8 mouse cellular contexts compared by ENCODE assay signal in the genomic region with DNA sequence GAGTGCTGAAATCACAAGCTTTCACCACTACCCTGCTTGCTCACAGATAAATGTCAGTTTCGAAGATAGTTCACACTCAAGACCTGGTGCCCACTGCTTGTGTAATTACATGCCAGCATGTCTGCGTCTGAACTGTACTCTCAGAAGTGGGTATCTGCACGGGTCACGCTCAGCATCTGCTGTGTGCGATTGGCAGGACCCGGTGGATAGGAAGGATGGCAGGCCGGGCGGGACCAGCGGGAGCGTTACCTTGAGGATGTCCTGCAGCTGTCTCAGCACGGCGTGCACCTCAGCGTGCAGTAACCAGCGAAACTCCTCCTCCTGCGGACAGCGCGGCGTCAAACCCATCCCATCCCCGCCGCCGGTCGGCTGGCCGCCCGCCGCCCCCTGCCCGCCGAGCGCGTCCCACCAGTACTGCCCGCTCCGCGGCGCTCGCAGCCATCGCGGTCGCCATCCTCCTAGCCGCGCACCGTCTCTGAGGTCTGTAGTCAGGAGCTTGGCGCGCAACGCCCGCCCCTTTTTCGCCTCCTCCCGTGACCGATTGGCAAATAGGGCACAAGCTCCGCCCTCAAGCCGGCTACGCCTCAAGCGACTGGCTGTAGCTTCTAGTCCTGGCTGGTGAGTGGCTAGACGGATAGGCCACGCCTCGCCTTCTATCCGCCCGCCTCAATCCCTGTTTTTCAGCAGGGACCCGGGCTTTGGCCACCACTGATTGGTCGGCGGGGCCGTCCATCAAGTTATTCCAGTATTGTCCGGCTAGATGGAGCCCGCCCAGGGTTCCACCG. TPM values are rescaled to one million over a fixed set of nuclear protein-coding genes. Genes with fewer than 3 reads are reported as not detected.
DNase-seq lines count a peak whose midpoint lies in the region; ATAC-seq and TF ChIP-seq lines count a peak whose summit lies in the region.

A gene (minus strand): TSS at position 500 of the 785 bp plus-strand sequence.

- H3K27ac ChIP-seq in bone marrow, adult 2 months (ENCODE audit: control insufficient read depth, insufficient read depth, low read depth, low read length, poor library complexity) = peak within 1 kb of the TSS; percentile 73
- peak within 1 kb of the TSS; percentile 59; the same call in 1 of the 2 replicates for H3K27ac ChIP-seq in embryonic facial prominence, embryonic 15.5 days (replicated peaks)
- H3K27ac ChIP-seq in limb, embryonic 14.5 days (replicated peaks; ENCODE audit: low read depth, low read length) = 0 out of 2 replicates have a peak within 1 kb of the TSS, but pooled peaks have one; percentile 38
- H3K27ac ChIP-seq in midbrain, postnatal 0 days (ENCODE audit: low read depth, low read length) = peak within 1 kb of the TSS; percentile 76

- ATAC-seq in embryonic facial prominence, embryonic 15.5 days (ENCODE audit: insufficient number of reproducible peaks, low FRiP score, low TSS enrichment, low read depth) = peak; percentile 97
- peak; percentile 99 for ATAC-seq in limb, embryonic 14.5 days (ENCODE audit: low FRiP score, low read depth)
- ATAC-seq in midbrain, postnatal 0 days (ENCODE audit: low FRiP score) = peak; percentile 98

- peak; percentile 98 for DNase-seq in 416B (ENCODE audit: low read depth)
- peak; percentile 97 for DNase-seq in heart, adult 8-10 months (ENCODE audit: low spot score)
- peak; percentile 100 for DNase-seq in kidney, adult 9 months
- peak; percentile 100 for DNase-seq in limb, embryonic 14.5 days (ENCODE audit: low spot score)
- DNase-seq in midbrain, postnatal 0 days (ENCODE audit: low spot score) = peak; percentile 100
- DNase-seq in spleen, postnatal 14 days (ENCODE audit: low spot score in 2 of 2) = peak; percentile 92 to 93

- peak within 1 kb of the TSS; percentile 82 for H3K4me2 ChIP-seq in embryonic facial prominence, embryonic 15.5 days (replicated peaks)
- H3K4me2 ChIP-seq in limb, embryonic 14.5 days (replicated peaks; ENCODE audit: low read depth, low read length, severe bottlenecking) = peak within 1 kb of the TSS; percentile 83
- peak within 1 kb of the TSS; percentile 67 for H3K4me2 ChIP-seq in midbrain, postnatal 0 days (ENCODE audit: low read depth, low read length, poor library complexity, severe bottlenecking)

- H3K9me3 ChIP-seq in embryonic facial prominence, embryonic 15.5 days (replicated peaks) = no peaks in the 10 kb centered on the region
- H3K9me3 ChIP-seq in limb, embryonic 14.5 days (ENCODE audit: control insufficient read depth, low read length) = no peaks in the 10 kb centered on the region
- H3K9me3 ChIP-seq in midbrain, postnatal 0 days (ENCODE audit: low read length) = no peaks in the 10 kb centered on the region

- under 1% methylated on average over 63 of the region's 63 CpGs for WGBS in bone marrow, adult 2 months
- under 1% methylated on average over 63 of the region's 63 CpGs for WGBS in embryonic facial prominence, embryonic 15.5 days
- WGBS in limb, embryonic 14.5 days = 2% methylated on average over 45 of the region's 63 CpGs
- 1% methylated on average over 59 of the region's 63 CpGs for WGBS in midbrain, postnatal 0 days

- peaks cover 41% of the 10 kb centered on the region for H3K36me3 ChIP-seq in embryonic facial prominence, embryonic 15.5 days
- peaks cover 51% of the 10 kb centered on the region for H3K36me3 ChIP-seq in limb, embryonic 14.5 days (ENCODE audit: control insufficient read depth, insufficient read depth, low read length)
- H3K36me3 ChIP-seq in midbrain, postnatal 0 days (ENCODE audit: insufficient read depth, low read length) = peaks cover 35% of the 10 kb centered on the region

- TF ChIP-seq CTCF in bone marrow, adult 2 months (IDR thresholded peaks at IDR 0.05; ENCODE audit: control insufficient read depth, insufficient read depth, low read length) = 0 out of 2 replicates have a peak, but pooled peaks have one; percentile 19
- peak; percentile 35 for TF ChIP-seq CTCF in midbrain, postnatal 0 days (IDR thresholded peaks at IDR 0.05)

- TF ChIP-seq POLR2A in bone marrow, adult 2 months (IDR thresholded peaks at IDR 0.05; ENCODE audit: borderline replicate concordance, control insufficient read depth, low read depth, low read length) = peak; percentile 86; the same call in 1 of the 2 replicates
- TF ChIP-seq POLR2A in limb, embryonic 14.5 days (IDR thresholded peaks at IDR 0.05; ENCODE audit: borderline replicate concordance, extremely low read depth, insufficient read depth, insufficient read length) = 0 out of 2 replicates have a peak, but pooled peaks have one; percentile 48

- H3K9ac ChIP-seq in embryonic facial prominence, embryonic 15.5 days = peak within 1 kb of the TSS; percentile 55
- peak within 1 kb of the TSS; percentile 65 for H3K9ac ChIP-seq in limb, embryonic 14.5 days (ENCODE audit: low read depth, low read length, severe bottlenecking)
- H3K9ac ChIP-seq in midbrain, postnatal 0 days (replicated peaks; ENCODE audit: low read length, poor library complexity, severe bottlenecking) = peak within 1 kb of the TSS; percentile 71

- peak within 1 kb of the TSS; percentile 97 for H3K4me3 ChIP-seq in bone marrow, adult 2 months (replicated peaks; ENCODE audit: control insufficient read depth, low read depth, low read length)
- H3K4me3 ChIP-seq in embryonic facial prominence, embryonic 15.5 days (replicated peaks) = peak within 1 kb of the TSS; percentile 73
- peak within 1 kb of the TSS; percentile 72 for H3K4me3 ChIP-seq in limb, embryonic 14.5 days (replicated peaks; ENCODE audit: low read length)
- peak within 1 kb of the TSS; percentile 64 for H3K4me3 ChIP-seq in midbrain, postnatal 0 days (ENCODE audit: low read depth, low read length)

- peaks cover 5% of the 10 kb centered on the region for H3K4me1 ChIP-seq in bone marrow, adult 2 months (ENCODE audit: control insufficient read depth, insufficient read depth, low read length)
- H3K4me1 ChIP-seq in embryonic facial prominence, embryonic 15.5 days = peaks cover 11% of the 10 kb centered on the region
- H3K4me1 ChIP-seq in limb, embryonic 14.5 days (ENCODE audit: control insufficient read depth, insufficient read depth, low read length) = peaks cover 6% of the 10 kb centered on the region; the same call in 1 of the 2 replicates
- peaks cover 7% of the 10 kb centered on the region; the same call in 1 of the 2 replicates for H3K4me1 ChIP-seq in midbrain, postnatal 0 days (ENCODE audit: insufficient read depth, low read length)

- no peaks in the 10 kb centered on the region for H3K27me3 ChIP-seq in embryonic facial prominence, embryonic 15.5 days
- H3K27me3 ChIP-seq in limb, embryonic 14.5 days (ENCODE audit: control insufficient read depth, insufficient read depth, low read length) = no peaks in the 10 kb centered on the region
- no peaks in the 10 kb centered on the region for H3K27me3 ChIP-seq in midbrain, postnatal 0 days (ENCODE audit: insufficient read depth, low read length)

RNA-seq across cellular contexts. Expression of the gene that starts here (rescaled TPM):
- 53.7 and 156 TPM in 2 replicates for polyA plus RNA-seq in bone marrow, adult 2 months (2011; ENCODE audit: insufficient read depth, insufficient read length, low replicate concordance, missing spikeins)
- polyA plus RNA-seq in embryonic facial prominence, embryonic 15.5 days (2015; fragmentation: Nextera tagmentation; extraction: Ambion mirVana) = 63.5 and 69.8 TPM in 2 replicates
- 10 to 100 TPM; 11.1 to 19.2 (median 14.7) TPM for total RNA-seq in heart, adult 8-10 months (2022)
- 64.5 and 81.5 TPM in 2 replicates for polyA plus RNA-seq in limb, embryonic 14.5 days (2012; rRNA removed)
- polyA plus RNA-seq in limb, embryonic 14.5 days (2014; fragmentation: Nextera tagmentation; extraction: Ambion mirVana) = 50.1 and 56.7 TPM in 2 replicates
- total RNA-seq in midbrain, postnatal 0 days (2014; rRNA removed) = 115 and 121 TPM in 2 replicates
- polyA plus RNA-seq in midbrain, postnatal 0 days (2015; fragmentation: Nextera tagmentation; extraction: Ambion mirVana) = 165 and 175 TPM in 2 replicates

Comparison
In these comparisons a context has a peak if more than half of its experiments do, and no peak if none do; other contexts are left out.
1. Peak in every context shown above with its lines: DNase-seq, ATAC-seq, H3K4me3 ChIP-seq and H3K27ac ChIP-seq.